Mouse (Mus musculus) olfactory bulb, adult 2 months (tissue): ENCODE results near the gene Pcsk5. TPM values are rescaled to one million over a fixed set of nuclear protein-coding genes. Genes with fewer than 3 reads are reported as not detected.

Experiments used
- H3K27ac ChIP-seq: fragments of 200-500 bp; 2 replicates; pipeline ENCODE4 v1.5.1; 2012; ENCODE audit warnings: low read depth, low read length; ENCODE audit not compliant: insufficient read depth
- H3K4me1 ChIP-seq: fragments of 200-500 bp; 2 replicates; pipeline ENCODE4 v1.6.1; 2012; ENCODE audit warnings: low read length; ENCODE audit not compliant: control insufficient read depth, insufficient read depth
- H3K4me3 ChIP-seq: fragments of 200-500 bp; 2 replicates; pipeline ENCODE4 v1.5.1; 2012; ENCODE audit warnings: mild to moderate bottlenecking, low read depth, low read length, moderate library complexity; ENCODE audit not compliant: insufficient read depth
- CTCF ChIP-seq: fragments of 200-500 bp; IDR thresholded peaks from 2 replicates; pipeline ENCODE4 v1.5.1; 2012; ENCODE audit warnings: low read depth, mild to moderate bottlenecking, low read length, moderate library complexity; ENCODE audit not compliant: insufficient read depth
- POLR2A ChIP-seq: fragments of 200-500 bp; IDR thresholded peaks from 2 replicates; pipeline ENCODE4 v1.6.1; 2012; ENCODE audit warnings: mild to moderate bottlenecking, low read depth, low read length, moderate library complexity; ENCODE audit not compliant: insufficient read depth
- WGBS: fragments of 180-500 bp; shearing (Covaris S2); methylation state at CpG from one replicate; pipeline ENCODE4 v1.1.7; 2018; 5-methylcytosine and 5-hydroxymethylcytosine counted together
- polyA plus RNA-seq: library from polyadenylated mRNA; stranded (reverse); fragments of >200 nt; gene quantifications from 2 replicates; pipeline ENCODE4 v1.2.4, GENCODE M21; 2012; ENCODE audit warnings: low replicate concordance; ENCODE audit not compliant: missing spikeins, insufficient read depth, insufficient read length

Gene Pcsk5
- polyA plus RNA-seq, 1 experiment: not detected

- H3K27ac ChIP-seq: no peak overlapping the region
- H3K4me3 ChIP-seq: no peak overlapping the region
- no peaks in the 10 kb centered on the region for H3K4me1 ChIP-seq
- no peak for TF ChIP-seq CTCF
- no peak for TF ChIP-seq POLR2A
These were observed 74.7 kb downstream of the Pcsk5 start for GRCm38 (mm10) chr19:17762740-17763139.

DNA sequence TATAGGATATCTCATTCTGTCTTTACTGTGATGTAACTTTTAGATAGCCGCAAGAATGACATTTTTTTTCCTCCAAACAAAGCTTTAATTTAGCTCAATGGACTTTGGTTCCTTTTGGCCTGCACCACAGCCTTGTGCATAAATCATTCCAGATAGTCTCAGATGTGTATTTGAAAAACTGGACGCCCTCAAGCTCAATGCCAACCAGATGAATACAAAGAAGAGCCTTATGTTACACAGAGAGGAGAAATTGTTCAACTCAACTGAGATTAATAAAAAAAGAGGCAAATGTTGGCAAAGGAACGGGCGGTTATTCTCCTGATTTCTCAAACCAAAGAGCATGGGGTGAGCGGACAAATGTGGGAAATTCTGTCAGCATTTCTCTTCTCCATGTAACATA lies 75.8 kb downstream of the Pcsk5 start:
- TF ChIP-seq POLR2A (no peak), CTCF (no peak)
- Histone ChIP-seq H3K27ac (no peak overlapping the region), H3K4me1 (no peaks in the 10 kb centered on the region), H3K4me3 (no peak overlapping the region)
- WGBS: 85% methylated on average over 5 of the region's 5 CpGs

GRCm38 (mm10) chr19:17752841-17753240 lies 84.6 kb downstream of the Pcsk5 start:
- WGBS: 46% methylated on average over 3 of the region's 3 CpGs

DNA sequence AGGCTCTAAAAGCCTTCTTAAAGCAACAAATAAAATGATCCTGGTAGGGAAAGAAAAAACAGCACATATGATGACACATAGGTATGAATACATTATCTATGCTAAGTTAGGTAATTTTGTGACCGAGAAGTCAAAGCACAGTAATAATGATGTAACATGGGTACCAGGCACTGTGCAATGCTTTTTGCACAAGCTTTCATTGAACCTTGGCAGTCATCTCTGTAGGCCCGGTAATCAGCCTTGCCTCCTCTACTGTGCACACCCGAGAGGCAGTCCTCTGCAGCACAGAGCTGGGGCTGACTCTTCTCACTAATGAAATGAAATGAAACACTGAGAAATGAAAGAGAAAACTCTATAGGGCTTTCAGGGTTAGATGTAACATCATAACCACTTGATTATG lies 89.1 kb downstream of the Pcsk5 start:
- no peak overlapping the region for H3K27ac ChIP-seq
- no peak overlapping the region for H3K4me3 ChIP-seq

More at GRCm38 (mm10) chr19:17752841-17753240, 84.6 kb downstream of the Pcsk5 start:
- no peak overlapping the region for H3K27ac ChIP-seq
- no peaks in the 10 kb centered on the region for H3K4me1 ChIP-seq
- H3K4me3 ChIP-seq: no peak overlapping the region
- TF ChIP-seq POLR2A (no peak), CTCF (no peak)

GRCm38 (mm10) chr19:17745380-17745779 lies 92.1 kb downstream of the Pcsk5 start:
- TF ChIP-seq CTCF: no peak
- no peak for TF ChIP-seq POLR2A
- WGBS: 91% methylated on average over 2 of the region's 2 CpGs
- Histone ChIP-seq H3K4me3 (no peak overlapping the region), H3K4me1 (no peaks in the 10 kb centered on the region), H3K27ac (no peak overlapping the region)

More for the DNA sequence above, 89.1 kb downstream of the Pcsk5 start:
- no peaks in the 10 kb centered on the region for H3K4me1 ChIP-seq
- TF ChIP-seq CTCF: no peak
- TF ChIP-seq POLR2A: no peak
- 86% methylated on average over 3 of the region's 3 CpGs for whole genome bisulfite sequencing

DNA sequence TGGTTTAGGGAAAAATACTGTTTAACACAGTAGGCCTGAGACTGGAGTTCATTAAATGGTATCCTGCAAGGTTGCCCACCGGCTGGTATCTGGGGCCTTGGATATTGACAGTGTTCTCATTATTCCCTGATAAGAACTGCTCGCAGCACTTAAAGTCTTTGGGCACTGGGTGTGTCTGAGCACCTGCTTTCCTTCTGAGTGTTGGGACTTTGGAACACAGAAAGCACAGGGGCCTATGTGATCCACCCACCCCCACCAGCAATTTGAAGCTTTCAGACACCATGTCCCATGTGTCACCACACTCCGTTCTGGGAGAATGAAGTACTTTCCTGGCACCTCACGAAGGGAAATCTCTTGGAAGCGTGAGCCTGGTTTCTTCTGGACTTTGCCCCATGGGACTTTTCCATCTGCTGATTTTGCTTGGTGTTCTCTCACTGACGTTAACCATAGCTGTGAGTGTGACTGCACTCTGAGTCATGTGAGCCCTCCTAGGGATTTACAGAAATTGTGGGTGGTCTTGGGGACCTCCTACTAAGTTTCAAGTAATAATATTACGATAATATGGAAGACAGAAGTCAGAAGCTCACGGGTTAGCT lies 92.9 kb downstream of the Pcsk5 start:
- H3K4me1 ChIP-seq: no peaks in the 10 kb centered on the region
- TF ChIP-seq POLR2A (no peak), CTCF (no peak)
- 87% methylated on average over 8 of the region's 8 CpGs for WGBS
- no peak overlapping the region for H3K4me3 ChIP-seq
- H3K27ac ChIP-seq: no peak overlapping the region

DNA sequence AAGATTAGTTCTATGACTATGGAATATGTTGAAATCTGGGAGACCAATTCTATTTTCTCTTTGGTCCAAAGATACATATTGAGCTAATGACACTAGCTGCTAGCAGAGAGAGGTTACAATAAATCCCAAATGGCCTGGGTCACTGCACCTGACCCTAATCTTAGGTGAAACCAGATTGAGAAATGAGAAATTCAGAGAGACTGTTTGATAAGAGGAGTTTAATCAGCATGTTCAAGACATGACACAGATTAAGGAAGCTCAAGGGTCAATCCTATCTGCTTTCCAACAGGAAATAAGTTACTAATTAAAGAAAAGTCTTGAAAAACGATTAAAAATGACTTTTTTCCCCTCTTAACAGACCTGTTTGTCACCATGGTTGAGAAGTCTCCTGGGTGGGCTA lies 96.0 kb downstream of the Pcsk5 start:
- TF ChIP-seq CTCF (no peak), POLR2A (no peak)
- Histone ChIP-seq H3K4me1 (no peaks in the 10 kb centered on the region), H3K4me3 (no peak overlapping the region), H3K27ac (no peak overlapping the region)
- 52% methylated on average over 1 of the region's 1 CpGs for whole genome bisulfite sequencing

GRCm38 (mm10) chr19:17732676-17733277 lies 104.7 kb downstream of the Pcsk5 start:
- H3K27ac ChIP-seq: no peak overlapping the region

DNA sequence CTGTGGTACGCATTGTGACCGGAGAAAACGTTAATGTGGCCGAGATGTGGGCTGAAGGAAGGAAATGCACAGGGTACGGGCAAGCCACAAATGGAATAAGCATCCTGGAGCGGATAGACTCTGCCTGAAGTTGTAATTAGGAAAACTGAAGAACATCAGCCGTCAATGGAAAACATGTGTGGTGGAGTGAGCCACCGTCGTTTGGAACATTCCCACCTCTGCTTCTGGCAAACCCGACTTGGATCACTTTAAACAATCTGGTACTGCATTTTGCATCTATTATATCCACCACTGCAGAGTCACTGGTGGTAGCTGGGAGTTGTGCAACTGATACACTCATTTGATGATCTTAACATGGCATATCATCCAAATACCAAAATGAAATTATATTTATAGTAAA lies 120.4 kb downstream of the Pcsk5 start:
- H3K4me1 ChIP-seq: peaks cover 5% of the 10 kb centered on the region; the same call in 1 of the 2 replicates

More at GRCm38 (mm10) chr19:17732676-17733277, 104.7 kb downstream of the Pcsk5 start:
- no peak overlapping the region for H3K4me3 ChIP-seq
- no peaks in the 10 kb centered on the region for H3K4me1 ChIP-seq
- TF ChIP-seq POLR2A (no peak), CTCF (no peak)

More for the DNA sequence above, 120.4 kb downstream of the Pcsk5 start:
- WGBS: 78% methylated on average over 10 of the region's 10 CpGs
- Histone ChIP-seq H3K4me3 (no peak overlapping the region), H3K27ac (no peak overlapping the region)
- no peak for TF ChIP-seq CTCF
- TF ChIP-seq POLR2A: no peak
